Mouse (Mus musculus) midbrain, embryonic 13.5 days (tissue): ENCODE measurements around the gene Litaf. TPM values are rescaled to one million over a fixed set of nuclear protein-coding genes. Genes with fewer than 3 reads are reported as not detected.
"Not testable (repeated sequence)": the region's sequence is repeated elsewhere in the genome, so short reads cannot be mapped to it uniquely, and the experiment has no call there.

Experiments used
- ATAC-seq: fragments of 200-750 bp; cut with Nextera tagmentation; 2 replicates; pipeline ENCODE4 v1.8.0; 2017; ENCODE audit warnings: mild to moderate bottlenecking, moderate TSS enrichment, moderate library complexity
- H3K27ac ChIP-seq: fragments of 300-500 bp; sonication (generic); 2 replicates; pipeline ENCODE4 v1.5.1; 2015; ENCODE audit warnings: inconsistent platforms, mild to moderate bottlenecking, moderate library complexity
- H3K27me3 ChIP-seq: fragments of 300-500 bp; sonication (generic); 2 replicates; pipeline ENCODE4 v1.6.1; 2015; ENCODE audit warnings: mild to moderate bottlenecking, inconsistent platforms
- H3K36me3 ChIP-seq: fragments of 300-500 bp; sonication (generic); 2 replicates; pipeline ENCODE4 v1.6.1; 2015; ENCODE audit warnings: mild to moderate bottlenecking, inconsistent platforms
- H3K4me1 ChIP-seq: fragments of 300-500 bp; sonication (generic); replicated peaks from 2 replicates; pipeline ENCODE4 v1.6.1; 2015; ENCODE audit warnings: inconsistent platforms
- H3K4me2 ChIP-seq: fragments of 300-500 bp; sonication (generic); replicated peaks from 2 replicates; pipeline ENCODE4 v1.6.1; 2015; ENCODE audit warnings: moderate library complexity, mild to moderate bottlenecking, inconsistent platforms
- H3K4me3 ChIP-seq: fragments of 300-500 bp; sonication (generic); replicated peaks from 2 replicates; pipeline ENCODE4 v1.5.1; 2015; ENCODE audit warnings: mild to moderate bottlenecking, inconsistent platforms
- H3K9ac ChIP-seq: fragments of 300-500 bp; sonication (generic); replicated peaks from 2 replicates; pipeline ENCODE4 v1.6.1; 2015; ENCODE audit warnings: mild to moderate bottlenecking, inconsistent platforms
- H3K9me3 ChIP-seq: fragments of 300-500 bp; sonication (generic); 2 replicates; pipeline ENCODE4 v1.6.1; 2016; ENCODE audit warnings: mild to moderate bottlenecking, inconsistent platforms
- WGBS: fragments of 180-500 bp; shearing (Covaris S2); methylation state at CpG from one replicate; pipeline ENCODE4 v1.1.7; 2015; 5-methylcytosine and 5-hydroxymethylcytosine counted together
- polyA plus RNA-seq: library from polyadenylated mRNA; unstranded; fragments of >200 nt; fragmentation: Nextera tagmentation; extraction: Ambion mirVana; gene quantifications from 2 replicates; pipeline ENCODE4 v1.2.1, GENCODE M21; 2015

The Litaf gene
- polyA plus RNA-seq, 1 experiment from 2014 or later: 33.5 TPM

- Histone ChIP-seq H3K36me3 (no peaks in the 10 kb centered on the region), H3K4me2 (no peak overlapping the region), H3K4me3 (no peak overlapping the region), H3K9me3 (no peaks in the 10 kb centered on the region), H3K4me1 (peaks cover 12% of the 10 kb centered on the region; the same call in 1 of the 2 replicates), H3K9ac (no peak overlapping the region), H3K27ac (no peak overlapping the region), H3K27me3 (no peaks in the 10 kb centered on the region)
- 91% methylated on average over 3 of the region's 3 CpGs for WGBS
- ATAC-seq: no peak
Measured at GRCm38 (mm10) chr16:11014407-11014806, 51.5 kb downstream of the Litaf start.

GRCm38 (mm10) chr16:11013464-11014147 lies 52.4 kb downstream of the Litaf start:
- ATAC-seq, H3K27ac ChIP-seq: not testable (repeated sequence)
- 95% methylated on average over 13 of the region's 19 CpGs for WGBS

GRCm38 (mm10) chr16:11012571-11013463 lies 53.1 kb downstream of the Litaf start:
- no peak overlapping the region for H3K4me2 ChIP-seq
- no peak overlapping the region for H3K9ac ChIP-seq
- no peaks in the 10 kb centered on the region for H3K9me3 ChIP-seq
- WGBS: 69% methylated on average over 11 of the region's 11 CpGs
- peak; percentile 61 for ATAC-seq
- H3K36me3 ChIP-seq: no peaks in the 10 kb centered on the region
- H3K4me3 ChIP-seq: no peak overlapping the region
- no peaks in the 10 kb centered on the region for H3K27me3 ChIP-seq
- H3K4me1 ChIP-seq: peaks cover 23% of the 10 kb centered on the region
- H3K27ac ChIP-seq: no peak overlapping the region

More at GRCm38 (mm10) chr16:11013464-11014147, 52.4 kb downstream of the Litaf start:
- H3K9ac ChIP-seq, H3K27me3 ChIP-seq, H3K4me3 ChIP-seq, H3K36me3 ChIP-seq, H3K9me3 ChIP-seq, H3K4me2 ChIP-seq: not testable (repeated sequence)
- peaks cover 16% of the 10 kb centered on the region for H3K4me1 ChIP-seq

GRCm38 (mm10) chr16:11011939-11012338 lies 54.0 kb downstream of the Litaf start:
- Histone ChIP-seq H3K27ac (no peak overlapping the region), H3K4me1 (peaks cover 23% of the 10 kb centered on the region), H3K4me3 (no peak overlapping the region), H3K4me2 (no peak overlapping the region), H3K9me3 (no peaks in the 10 kb centered on the region), H3K27me3 (no peaks in the 10 kb centered on the region), H3K9ac (no peak overlapping the region), H3K36me3 (no peaks in the 10 kb centered on the region)
- 93% methylated on average over 4 of the region's 4 CpGs for WGBS
- no peak for ATAC-seq

GRCm38 (mm10) chr16:11011206-11011605 lies 54.8 kb downstream of the Litaf start:
- Histone ChIP-seq H3K4me1 (peaks cover 23% of the 10 kb centered on the region), H3K9ac (no peak overlapping the region), H3K4me2 (no peak overlapping the region), H3K27me3 (no peaks in the 10 kb centered on the region), H3K4me3 (no peak overlapping the region), H3K27ac (no peak overlapping the region), H3K9me3 (no peaks in the 10 kb centered on the region), H3K36me3 (no peaks in the 10 kb centered on the region)
- no peak for ATAC-seq
- WGBS: 76% methylated on average over 2 of the region's 2 CpGs

GRCm38 (mm10) chr16:11010270-11010669 lies 55.7 kb downstream of the Litaf start:
- WGBS: 86% methylated on average over 4 of the region's 4 CpGs

GRCm38 (mm10) chr16:11008162-11008991 lies 57.6 kb downstream of the Litaf start:
- no peak overlapping the region for H3K4me3 ChIP-seq
- H3K27ac ChIP-seq: peak overlapping the region; percentile 61
- WGBS: 41% methylated on average over 15 of the region's 15 CpGs
- peak; percentile 73 for ATAC-seq
- H3K36me3 ChIP-seq: no peaks in the 10 kb centered on the region
- no peak overlapping the region for H3K9ac ChIP-seq
- H3K4me1 ChIP-seq: peaks cover 23% of the 10 kb centered on the region
- H3K27me3 ChIP-seq: no peaks in the 10 kb centered on the region
- H3K4me2 ChIP-seq: no peak overlapping the region
- no peaks in the 10 kb centered on the region for H3K9me3 ChIP-seq

More at GRCm38 (mm10) chr16:11010270-11010669, 55.7 kb downstream of the Litaf start:
- H3K4me2 ChIP-seq: no peak overlapping the region
- H3K4me3 ChIP-seq: no peak overlapping the region
- peaks cover 23% of the 10 kb centered on the region for H3K4me1 ChIP-seq
- H3K27me3 ChIP-seq: no peaks in the 10 kb centered on the region
- no peaks in the 10 kb centered on the region for H3K36me3 ChIP-seq
- ATAC-seq: no peak
- H3K9me3 ChIP-seq: no peaks in the 10 kb centered on the region
- H3K9ac ChIP-seq: no peak overlapping the region
- no peak overlapping the region for H3K27ac ChIP-seq

- Histone ChIP-seq H3K36me3 (no peaks in the 10 kb centered on the region), H3K9ac (no peak overlapping the region), H3K4me3 (no peak overlapping the region), H3K9me3 (no peaks in the 10 kb centered on the region), H3K4me2 (no peak overlapping the region), H3K27ac (no peak overlapping the region), H3K4me1 (peaks cover 11% of the 10 kb centered on the region), H3K27me3 (no peaks in the 10 kb centered on the region)
- WGBS: 69% methylated on average over 6 of the region's 6 CpGs
- no peak for ATAC-seq
Measured at GRCm38 (mm10) chr16:11006100-11006499, 59.9 kb downstream of the Litaf start.

GRCm38 (mm10) chr16:11001703-11002659 lies 64.0 kb downstream of the Litaf start:
- no peak for ATAC-seq
- Histone ChIP-seq H3K4me2 (no peak overlapping the region), H3K9me3 (no peaks in the 10 kb centered on the region), H3K4me1 (no peaks in the 10 kb centered on the region), H3K27ac (no peak overlapping the region), H3K4me3 (no peak overlapping the region), H3K27me3 (no peaks in the 10 kb centered on the region), H3K9ac (no peak overlapping the region), H3K36me3 (no peaks in the 10 kb centered on the region)
- 93% methylated on average over 7 of the region's 7 CpGs for WGBS

- Histone ChIP-seq H3K9ac (no peak overlapping the region), H3K9me3 (no peaks in the 10 kb centered on the region), H3K4me3 (no peak overlapping the region), H3K36me3 (no peaks in the 10 kb centered on the region), H3K4me1 (no peaks in the 10 kb centered on the region), H3K4me2 (no peak overlapping the region), H3K27ac (no peak overlapping the region), H3K27me3 (no peaks in the 10 kb centered on the region)
- WGBS: 67% methylated on average over 3 of the region's 3 CpGs
- no peak for ATAC-seq
Measured at GRCm38 (mm10) chr16:10999809-11000208, 66.1 kb downstream of the Litaf start.

- Histone ChIP-seq H3K9ac (no peak overlapping the region), H3K36me3 (no peaks in the 10 kb centered on the region), H3K27me3 (no peaks in the 10 kb centered on the region), H3K4me3 (no peak overlapping the region), H3K4me2 (no peak overlapping the region), H3K9me3 (no peaks in the 10 kb centered on the region), H3K4me1 (peaks cover 7% of the 10 kb centered on the region), H3K27ac (no peak overlapping the region)
- 80% methylated on average over 9 of the region's 9 CpGs for WGBS
- no peak for ATAC-seq
Measured at GRCm38 (mm10) chr16:10998224-10998623, 67.7 kb downstream of the Litaf start.
